ENCODE assay signal across 13 mouse cellular contexts in genomic region chr16:10676461-10677066, GRCm38 (mm10).
A peak's percentile ranks its signal among the peaks of the same experiment; 100 is the strongest.
DNase-seq lines count a peak whose midpoint lies in the region; ATAC-seq and TF ChIP-seq lines count a peak whose summit lies in the region.
"Had no signal": no experiment of that assay in that cellular context is flagged by ENCODE, and none has a peak within 500 bp of the region (broad histone marks: within the 10 kb centered on the region; RNA-seq: fewer than 3 reads in every experiment).

No protein-coding gene starts in this region.

- H3K9ac ChIP-seq in kidney, postnatal 0 days (ENCODE audit: low read depth, low read length), result no peak overlapping the region
- no peak overlapping the region for H3K9ac ChIP-seq in forebrain, embryonic 16.5 days (replicated peaks; ENCODE audit: low read depth, low read length)

- no peaks in the 10 kb centered on the region for H3K27me3 ChIP-seq in kidney, postnatal 0 days (ENCODE audit: insufficient read depth, low read length)
- H3K27me3 ChIP-seq in forebrain, embryonic 16.5 days (replicated peaks; ENCODE audit: control insufficient read depth, insufficient read depth, low read length), result no peaks in the 10 kb centered on the region

- H3K27ac ChIP-seq in kidney, postnatal 0 days, result peak overlapping the region; percentile 56; the same call in 1 of the 2 replicates
- no peak overlapping the region for H3K27ac ChIP-seq in forebrain, embryonic 16.5 days (ENCODE audit: low read length)

- no peak overlapping the region for H3K4me3 ChIP-seq in kidney, postnatal 0 days (replicated peaks; ENCODE audit: low read depth, low read length)
- no peak overlapping the region for H3K4me3 ChIP-seq in forebrain, embryonic 16.5 days (replicated peaks; ENCODE audit: low read length)
- H3K4me3 ChIP-seq: erythroblast, embryonic 14.5 days had no signal

- intact Hi-C loops in gastrocnemius, postnatal 36 days (cut with DNase I), result no loop called here

- no peaks in the 10 kb centered on the region for H3K9me3 ChIP-seq in kidney, postnatal 0 days (replicated peaks; ENCODE audit: low read length)
- H3K9me3 ChIP-seq in forebrain, embryonic 16.5 days (ENCODE audit: control insufficient read depth, low read length), result no peaks in the 10 kb centered on the region

- no peak overlapping the region for H3K4me2 ChIP-seq in kidney, postnatal 0 days (ENCODE audit: low read length)
- H3K4me2 ChIP-seq in forebrain, embryonic 16.5 days (ENCODE audit: low read length), result no peak overlapping the region

- no peak for ATAC-seq in kidney, postnatal 0 days (replicated peaks; ENCODE audit: low FRiP score, low read depth)
- ATAC-seq in activated CD4-positive, CD25-positive, alpha-beta regulatory T cell, adult 4 months, result peak; percentile 76
- ATAC-seq in megakaryocyte-erythroid progenitor cell, adult 5-6 weeks (replicated peaks; ENCODE audit: low FRiP score, low TSS enrichment, poor library complexity, severe bottlenecking), result peak; percentile 96
- no peak for ATAC-seq in forebrain, embryonic 16.5 days

- no peak for DNase-seq in kidney, postnatal 0 days (ENCODE audit: low spot score)
- no peak for DNase-seq in kidney, adult 8-10 months
- peak; percentile 28 for DNase-seq in liver
- DNase-seq in gastrocnemius, postnatal 36 days, result no peak
- DNase-seq in gastrocnemius, postnatal 10 days, result no peak
- DNase-seq: adrenal gland, postnatal 10 days; cerebellum, postnatal 14 days; gastrocnemius, postnatal 14 days; kidney, adult 18-20 months had no signal

- WGBS in kidney, postnatal 0 days, result 56% methylated on average over 3 of the region's 3 CpGs
- WGBS in forebrain, embryonic 16.5 days, result 75% methylated on average over 3 of the region's 3 CpGs

- H3K36me3 ChIP-seq in kidney, postnatal 0 days (ENCODE audit: insufficient read depth, low read length), result no peaks in the 10 kb centered on the region
- no peaks in the 10 kb centered on the region for H3K36me3 ChIP-seq in forebrain, embryonic 16.5 days (ENCODE audit: control insufficient read depth, insufficient read depth)

- TF ChIP-seq CTCF in kidney, postnatal 0 days (IDR thresholded peaks at IDR 0.05; ENCODE audit: low read depth), result no peak

- H3K4me1 ChIP-seq in kidney, postnatal 0 days (replicated peaks; ENCODE audit: insufficient read depth, low read length), result no peaks in the 10 kb centered on the region; the same call in 1 of the 2 replicates
- no peaks in the 10 kb centered on the region for H3K4me1 ChIP-seq in forebrain, embryonic 16.5 days (replicated peaks; ENCODE audit: control insufficient read depth, insufficient read depth, low read length)

Comparison
In these comparisons a context has a peak if more than half of its experiments do, and no peak if none do; other contexts are left out.
1. ATAC-seq: peak in activated CD4-positive, CD25-positive, alpha-beta regulatory T cell, adult 4 months (single experiment) and megakaryocyte-erythroid progenitor cell, adult 5-6 weeks (single experiment); none in kidney, postnatal 0 days (single experiment) and forebrain, embryonic 16.5 days (single experiment).